Mouse (Mus musculus): Measurements from ENCODE around the gene Rnf4. TPM values are rescaled to one million over a fixed set of nuclear protein-coding genes. Genes with fewer than 3 reads are reported as not detected.

Gene Rnf4
- polyA plus RNA-seq, 1 experiment from 2014 or later: 170 TPM

GRCm38 (mm10) chr5:34340246-34340645, 4.2 kb downstream of the Rnf4 start:
- 95% methylated on average over 6 of the region's 6 CpGs for WGBS
- Histone ChIP-seq H3K4me2 (no peak overlapping the region), H3K4me3 (no peak overlapping the region), H3K27me3 (no peaks in the 10 kb centered on the region), H3K9me3 (no peaks in the 10 kb centered on the region), H3K27ac (no peak overlapping the region), H3K4me1 (peaks cover 16% of the 10 kb centered on the region), H3K36me3 (peaks cover 18% of the 10 kb centered on the region), H3K9ac (no peak overlapping the region)
- ATAC-seq (ENCODE audit: insufficient number of reproducible peaks, insufficient read depth, low FRiP score, low TSS enrichment, low read depth): no peak

- Histone ChIP-seq H3K4me3 (no peak overlapping the region), H3K36me3 (peaks cover 95% of the 10 kb centered on the region), H3K9ac (no peak overlapping the region), H3K27me3 (no peaks in the 10 kb centered on the region), H3K27ac (no peak overlapping the region), H3K9me3 (no peaks in the 10 kb centered on the region), H3K4me2 (no peak overlapping the region), H3K4me1 (no peaks in the 10 kb centered on the region)
- ATAC-seq (ENCODE audit: insufficient number of reproducible peaks, insufficient read depth, low FRiP score, low TSS enrichment, low read depth): no peak
- WGBS: 92% methylated on average over 3 of the region's 3 CpGs
Measured at GRCm38 (mm10) chr5:34352084-34352631, 16.1 kb downstream of the Rnf4 start.

DNA sequence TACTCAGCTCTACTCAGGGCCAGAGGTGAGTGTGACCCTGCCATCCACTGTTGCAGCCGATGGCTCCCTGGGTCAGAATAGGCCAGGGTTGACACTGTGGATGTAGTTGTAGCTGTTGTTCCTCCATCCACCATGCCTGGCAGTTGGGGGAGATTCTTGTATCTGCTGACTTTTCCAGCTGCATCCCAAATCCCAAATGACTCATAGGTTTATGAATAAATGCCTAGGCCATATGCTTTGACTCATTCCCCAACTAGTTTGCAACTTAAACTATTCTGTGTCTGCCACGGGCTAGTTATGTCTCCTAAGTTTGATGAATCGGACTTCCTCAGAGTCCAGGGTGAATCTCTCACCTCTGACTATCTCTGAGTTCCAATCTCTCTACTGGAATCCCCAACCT, 24.2 kb downstream of the Rnf4 start:
- no peaks in the 10 kb centered on the region for H3K27me3 ChIP-seq
- no peak overlapping the region for H3K27ac ChIP-seq
- no peak overlapping the region for H3K4me2 ChIP-seq
- H3K36me3 ChIP-seq: peaks cover 76% of the 10 kb centered on the region
- no peak for ATAC-seq (ENCODE audit: insufficient number of reproducible peaks, insufficient read depth, low FRiP score, low TSS enrichment, low read depth)
- H3K9me3 ChIP-seq: no peaks in the 10 kb centered on the region
- WGBS: 92% methylated on average over 3 of the region's 3 CpGs
- H3K4me3 ChIP-seq: no peak overlapping the region
- H3K9ac ChIP-seq: no peak overlapping the region
- H3K4me1 ChIP-seq: no peaks in the 10 kb centered on the region

DNA sequence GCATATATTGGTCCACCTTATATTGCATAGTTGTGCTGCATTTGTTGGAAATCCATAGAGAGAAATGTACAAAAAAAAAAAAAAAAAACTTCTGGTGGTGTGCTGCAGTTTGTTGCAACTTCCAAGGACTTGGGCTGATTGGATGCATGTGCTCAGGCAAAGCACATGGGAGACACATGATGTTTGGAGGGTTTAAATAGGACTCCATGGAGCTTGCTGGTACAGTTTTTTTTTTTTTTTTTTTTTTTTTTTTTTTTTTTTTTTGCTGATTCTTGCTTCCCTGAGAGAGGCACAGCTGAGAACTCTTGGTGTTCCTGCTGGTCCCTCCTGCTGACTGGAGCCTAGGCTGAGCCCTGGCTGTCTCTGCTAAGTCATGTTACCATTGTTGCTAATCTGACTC, 27.0 kb downstream of the Rnf4 start:
- no peak overlapping the region for H3K9ac ChIP-seq
- H3K36me3 ChIP-seq: peaks cover 54% of the 10 kb centered on the region
- no peaks in the 10 kb centered on the region for H3K4me1 ChIP-seq
- no peaks in the 10 kb centered on the region for H3K9me3 ChIP-seq
- H3K27ac ChIP-seq: no peak overlapping the region
- ATAC-seq (ENCODE audit: insufficient number of reproducible peaks, insufficient read depth, low FRiP score, low TSS enrichment, low read depth): no peak
- no peak overlapping the region for H3K4me2 ChIP-seq
- no peaks in the 10 kb centered on the region for H3K27me3 ChIP-seq
- H3K4me3 ChIP-seq: no peak overlapping the region

GRCm38 (mm10) chr5:34368551-34369290, 32.6 kb downstream of the Rnf4 start:
- H3K9ac ChIP-seq: peak overlapping the region; percentile 83
- peak overlapping the region; percentile 92 for H3K4me3 ChIP-seq
- peaks cover 12% of the 10 kb centered on the region for H3K36me3 ChIP-seq
- no peaks in the 10 kb centered on the region for H3K27me3 ChIP-seq
- H3K27ac ChIP-seq: peak overlapping the region; percentile 81
- WGBS: 69% methylated on average over 7 of the region's 7 CpGs
- H3K4me2 ChIP-seq: peak overlapping the region; percentile 64
- no peaks in the 10 kb centered on the region for H3K9me3 ChIP-seq
- no peak for ATAC-seq (ENCODE audit: insufficient number of reproducible peaks, insufficient read depth, low FRiP score, low TSS enrichment, low read depth)
- peaks cover 18% of the 10 kb centered on the region for H3K4me1 ChIP-seq

DNA sequence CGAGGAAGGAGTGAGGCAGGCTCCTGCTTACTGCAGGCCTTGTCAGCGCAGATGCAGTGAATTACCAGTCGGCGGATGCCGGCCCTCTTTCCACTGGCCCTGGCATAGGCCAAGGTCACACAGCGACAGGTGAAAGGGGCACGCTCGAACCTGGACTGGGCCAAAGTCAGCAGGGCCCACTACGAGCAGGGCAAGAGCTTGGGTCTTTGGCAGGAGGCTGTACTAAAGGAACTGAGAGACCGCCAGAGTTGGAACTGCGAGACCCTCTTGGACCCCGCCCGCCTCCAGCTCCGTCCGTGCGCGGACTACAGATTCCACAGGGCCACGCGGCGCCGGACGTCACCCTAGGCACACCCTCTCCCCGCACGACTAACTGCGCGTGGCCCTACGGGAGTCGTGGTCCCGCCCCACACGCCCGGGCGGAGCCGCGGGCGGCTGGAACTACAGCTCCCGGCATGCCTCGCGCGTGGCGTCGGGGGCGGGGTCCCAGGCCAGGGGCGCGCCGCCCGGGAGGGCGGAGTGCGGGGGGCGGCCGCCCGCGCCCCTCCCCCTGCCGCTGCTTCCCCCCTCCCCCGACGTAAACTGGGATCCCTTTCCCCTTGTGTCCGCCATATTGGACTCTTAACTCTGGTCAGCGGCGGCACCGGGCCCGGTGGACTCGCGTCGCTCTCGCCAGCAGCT, 33.4 kb downstream of the Rnf4 start, which contains the start of gene Fam193a:
Gene Fam193a, plus strand, starts transcription at position 593 of the 681 bp plus-strand sequence.
- peak within 1 kb of the TSS; percentile 66 for H3K4me2 ChIP-seq
- H3K4me3 ChIP-seq: peak within 1 kb of the TSS; percentile 92
- H3K27ac ChIP-seq: peak within 1 kb of the TSS; percentile 81
- peaks cover 11% of the 10 kb centered on the region for H3K36me3 ChIP-seq
- no peaks in the 10 kb centered on the region for H3K27me3 ChIP-seq
- ATAC-seq (ENCODE audit: insufficient number of reproducible peaks, insufficient read depth, low FRiP score, low TSS enrichment, low read depth): peak; percentile 100
- peaks cover 18% of the 10 kb centered on the region for H3K4me1 ChIP-seq
- under 1% methylated on average over 59 of the region's 64 CpGs for WGBS
- H3K9ac ChIP-seq: peak within 1 kb of the TSS; percentile 97
- H3K9me3 ChIP-seq: no peaks in the 10 kb centered on the region

GRCm38 (mm10) chr5:34370022-34370823, 34.1 kb downstream of the Rnf4 start:
- Histone ChIP-seq H3K27ac (peak overlapping the region; percentile 73), H3K27me3 (no peaks in the 10 kb centered on the region), H3K9me3 (no peaks in the 10 kb centered on the region), H3K4me2 (peak overlapping the region; percentile 66), H3K4me3 (peak overlapping the region; percentile 92), H3K9ac (peak overlapping the region; percentile 97), H3K4me1 (peaks cover 18% of the 10 kb centered on the region), H3K36me3 (peaks cover 3% of the 10 kb centered on the region; the same call in 1 of the 2 replicates)
- WGBS: under 1% methylated on average over 59 of the region's 114 CpGs
- ATAC-seq (ENCODE audit: insufficient number of reproducible peaks, insufficient read depth, low FRiP score, low TSS enrichment, low read depth): no peak

DNA sequence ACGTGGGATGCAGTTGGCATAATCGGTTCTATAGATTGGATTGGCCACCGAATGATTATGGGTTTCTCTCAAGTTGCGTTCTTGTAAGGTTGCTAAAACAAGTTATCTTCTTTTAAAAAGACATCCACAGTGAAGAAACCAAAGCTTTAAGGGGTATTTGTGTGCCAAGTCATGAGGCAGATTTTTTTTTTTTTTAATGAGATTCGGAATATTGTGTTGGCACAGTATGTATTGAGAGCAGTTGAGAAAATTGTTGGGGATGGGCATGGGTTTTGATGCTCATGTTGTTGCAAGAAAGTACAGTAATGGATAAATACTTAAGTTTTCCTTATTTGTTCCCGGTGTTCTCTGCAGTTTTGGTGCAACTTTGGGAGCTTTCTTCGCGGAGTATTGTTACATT, 34.8 kb downstream of the Rnf4 start:
- H3K4me1 ChIP-seq: peaks cover 18% of the 10 kb centered on the region
- no peaks in the 10 kb centered on the region for H3K9me3 ChIP-seq
- H3K27ac ChIP-seq: 0 out of 2 replicates have a peak overlapping the region, but pooled peaks have one; percentile 73
- no peaks in the 10 kb centered on the region for H3K27me3 ChIP-seq
- H3K36me3 ChIP-seq: no peaks in the 10 kb centered on the region
- 24% methylated on average over 8 of the region's 8 CpGs for WGBS
- no peak for ATAC-seq (ENCODE audit: insufficient number of reproducible peaks, insufficient read depth, low FRiP score, low TSS enrichment, low read depth)
- peak overlapping the region; percentile 97 for H3K9ac ChIP-seq
- peak overlapping the region; percentile 66 for H3K4me2 ChIP-seq
- peak overlapping the region; percentile 92 for H3K4me3 ChIP-seq

DNA sequence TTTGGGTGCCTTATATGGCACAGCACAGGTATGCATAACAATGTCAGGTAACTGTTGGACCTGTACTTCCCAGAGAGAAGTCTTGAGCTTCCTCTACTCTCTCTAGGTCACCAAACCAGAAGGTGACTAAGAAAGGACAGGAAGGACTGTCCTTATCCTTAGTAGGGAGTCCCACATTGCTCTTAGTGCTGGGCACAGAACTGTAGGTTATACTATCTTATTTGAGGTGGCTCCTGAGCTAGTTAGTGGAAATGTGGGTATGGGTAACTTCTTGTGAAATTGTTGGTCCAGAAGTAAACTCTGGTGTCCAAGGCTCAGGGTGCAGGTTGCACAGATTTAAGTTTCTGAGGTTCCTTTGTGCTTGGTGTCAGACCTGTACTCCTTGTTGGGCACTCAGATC, 36.1 kb downstream of the Rnf4 start:
- no peaks in the 10 kb centered on the region for H3K36me3 ChIP-seq
- H3K9ac ChIP-seq: no peak overlapping the region
- H3K4me1 ChIP-seq: peaks cover 18% of the 10 kb centered on the region
- no peaks in the 10 kb centered on the region for H3K9me3 ChIP-seq
- H3K27me3 ChIP-seq: no peaks in the 10 kb centered on the region
- H3K27ac ChIP-seq: no peak overlapping the region
- H3K4me2 ChIP-seq: peak overlapping the region; percentile 28
- ATAC-seq (ENCODE audit: insufficient number of reproducible peaks, insufficient read depth, low FRiP score, low TSS enrichment, low read depth): no peak
- H3K4me3 ChIP-seq: no peak overlapping the region

DNA sequence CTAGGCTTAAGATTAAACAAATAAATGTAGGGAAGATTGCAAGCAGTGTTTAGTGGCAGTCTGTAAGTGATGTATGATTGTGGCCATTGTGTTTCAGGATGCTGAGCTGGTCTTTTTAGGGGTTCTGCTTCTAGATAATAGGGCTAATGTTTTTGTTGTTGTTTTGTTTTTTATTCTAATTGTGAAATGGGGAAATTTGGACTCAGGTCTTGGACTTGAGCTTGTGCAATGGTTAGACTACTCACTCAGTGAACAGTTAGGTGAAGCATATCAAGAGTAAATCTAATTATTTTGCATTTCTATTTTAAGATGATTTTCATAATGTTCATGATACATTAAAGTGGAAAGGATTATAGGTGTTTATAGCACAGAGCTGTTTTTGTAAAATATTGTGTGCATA, 36.5 kb downstream of the Rnf4 start:
- H3K4me3 ChIP-seq: no peak overlapping the region
- peak overlapping the region; percentile 28; the same call in 1 of the 2 replicates for H3K4me2 ChIP-seq
- H3K36me3 ChIP-seq: no peaks in the 10 kb centered on the region
- no peak overlapping the region for H3K27ac ChIP-seq
- no peaks in the 10 kb centered on the region for H3K27me3 ChIP-seq
- no peaks in the 10 kb centered on the region for H3K9me3 ChIP-seq
- no peak for ATAC-seq (ENCODE audit: insufficient number of reproducible peaks, insufficient read depth, low FRiP score, low TSS enrichment, low read depth)
- H3K9ac ChIP-seq: no peak overlapping the region
- H3K4me1 ChIP-seq: peaks cover 18% of the 10 kb centered on the region

DNA sequence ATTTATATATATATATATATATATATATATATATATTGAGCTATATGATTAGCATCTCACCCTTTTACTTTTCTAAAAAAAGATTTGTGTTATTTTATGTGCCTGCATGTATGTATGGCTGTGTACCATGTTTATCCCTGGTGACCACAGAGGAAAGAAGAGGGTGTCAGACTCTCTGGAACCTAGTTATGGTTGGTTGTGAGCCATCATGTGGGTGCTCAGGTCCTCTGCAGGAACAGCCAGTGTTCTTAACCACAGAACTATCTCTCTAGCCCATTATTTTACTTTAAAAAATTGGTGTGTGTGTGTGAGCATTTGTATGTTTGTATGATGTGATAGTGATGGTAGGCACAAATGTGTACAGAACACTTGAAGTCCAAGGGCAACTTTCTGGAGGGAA, 42.7 kb downstream of the Rnf4 start:
- no peak overlapping the region for H3K4me2 ChIP-seq
- H3K9me3 ChIP-seq: no peaks in the 10 kb centered on the region
- no peak overlapping the region for H3K27ac ChIP-seq
- H3K9ac ChIP-seq: no peak overlapping the region
- no peaks in the 10 kb centered on the region for H3K4me1 ChIP-seq
- no peaks in the 10 kb centered on the region for H3K36me3 ChIP-seq
- no peak for ATAC-seq (ENCODE audit: insufficient number of reproducible peaks, insufficient read depth, low FRiP score, low TSS enrichment, low read depth)
- no peak overlapping the region for H3K4me3 ChIP-seq
- no peaks in the 10 kb centered on the region for H3K27me3 ChIP-seq

Measured in embryonic facial prominence, embryonic 13.5 days (tissue).